Mouse (Mus musculus) liver, adult 2 months (tissue): Measurements from ENCODE around the gene Acpp. TPM values are rescaled to one million over a fixed set of nuclear protein-coding genes. Genes with fewer than 3 reads are reported as not detected.

ENCODE experiments used
- DNase-seq: peaks from one replicate; pipeline ENCODE4 v3.0.0-alpha.2; 2011; ENCODE audit warnings: low read depth, low spot score; ENCODE audit errors: extremely low read depth
- H3K27ac ChIP-seq: fragments of 200-500 bp; replicated peaks from 2 replicates; pipeline ENCODE4 v1.5.1; 2012; ENCODE audit warnings: low read depth, mild to moderate bottlenecking, control low read depth, inconsistent platforms, low read length; ENCODE audit not compliant: insufficient read depth
- H3K27me3 ChIP-seq: fragments of 200-500 bp; 2 replicates; pipeline ENCODE4 v1.6.1; 2012; ENCODE audit warnings: mild to moderate bottlenecking, moderate library complexity, low read length, inconsistent platforms; ENCODE audit not compliant: control insufficient read depth, insufficient read depth
- H3K36me3 ChIP-seq: fragments of 200-500 bp; 2 replicates; pipeline ENCODE4 v1.6.1; 2012; ENCODE audit warnings: low read length, inconsistent platforms; ENCODE audit not compliant: control insufficient read depth, insufficient read depth
- H3K4me1 ChIP-seq: fragments of 200-500 bp; 2 replicates; pipeline ENCODE4 v1.6.1; 2011; ENCODE audit warnings: low read length; ENCODE audit not compliant: control insufficient read depth, insufficient read depth
- H3K4me3 ChIP-seq: fragments of 200-500 bp; 2 replicates; pipeline ENCODE4 v1.5.1; 2011; ENCODE audit warnings: low read depth, mild to moderate bottlenecking, control low read depth, low read length, moderate library complexity; ENCODE audit not compliant: insufficient read depth
- H3K79me2 ChIP-seq: fragments of 200-500 bp; 2 replicates; pipeline ENCODE4 v1.6.1; 2012; ENCODE audit warnings: inconsistent platforms, mild to moderate bottlenecking, low read length, moderate library complexity; ENCODE audit not compliant: control insufficient read depth, insufficient read depth
- H3K9ac ChIP-seq: fragments of 200-500 bp; 2 replicates; pipeline ENCODE4 v1.6.1; 2012; ENCODE audit warnings: low read depth, mild to moderate bottlenecking, control low read depth, inconsistent platforms, low read length
- CTCF ChIP-seq: fragments of 200-500 bp; IDR thresholded peaks from 2 replicates; pipeline ENCODE4 v1.5.1; 2011; ENCODE audit warnings: low read depth, low read length, control low read depth
- POLR2A ChIP-seq: fragments of 200-500 bp; IDR thresholded peaks from 2 replicates; pipeline ENCODE4 v1.6.1; 2011; ENCODE audit warnings: low read length, control low read depth; ENCODE audit not compliant: insufficient read depth; ENCODE audit errors: extremely low read depth
- WGBS: fragments of 180-500 bp; shearing (Covaris S2); methylation state at CpG from one replicate; pipeline ENCODE4 v1.1.7; 2018; 5-methylcytosine and 5-hydroxymethylcytosine counted together
- polyA plus RNA-seq: library from polyadenylated mRNA; depleted of rRNA; stranded (reverse); fragments of >200 nt; gene quantifications from 2 replicates; pipeline ENCODE4 v1.2.3, GENCODE M21; 2012
- total RNA-seq: library from RNA; depleted of rRNA; stranded (reverse); fragments of >200 nt; gene quantifications from 2 replicates; pipeline ENCODE4 v1.2.3, GENCODE M21; 2014

The Acpp gene
- total and polyA plus RNA-seq, 2 experiments: 3.0 to 4.5 TPM

GRCm38 (mm10) chr9:104297041-104297440, 40.5 kb downstream of the Acpp start:
- 62% methylated on average over 3 of the region's 3 CpGs for WGBS
- Histone ChIP-seq H3K4me3 (no peak overlapping the region), H3K4me1 (no peaks in the 10 kb centered on the region), H3K9ac (no peak overlapping the region), H3K79me2 (no peaks in the 10 kb centered on the region), H3K27me3 (no peaks in the 10 kb centered on the region), H3K36me3 (no peaks in the 10 kb centered on the region), H3K27ac (no peak overlapping the region)
- TF ChIP-seq POLR2A (no peak), CTCF (no peak)
- no peak for DNase-seq

DNA sequence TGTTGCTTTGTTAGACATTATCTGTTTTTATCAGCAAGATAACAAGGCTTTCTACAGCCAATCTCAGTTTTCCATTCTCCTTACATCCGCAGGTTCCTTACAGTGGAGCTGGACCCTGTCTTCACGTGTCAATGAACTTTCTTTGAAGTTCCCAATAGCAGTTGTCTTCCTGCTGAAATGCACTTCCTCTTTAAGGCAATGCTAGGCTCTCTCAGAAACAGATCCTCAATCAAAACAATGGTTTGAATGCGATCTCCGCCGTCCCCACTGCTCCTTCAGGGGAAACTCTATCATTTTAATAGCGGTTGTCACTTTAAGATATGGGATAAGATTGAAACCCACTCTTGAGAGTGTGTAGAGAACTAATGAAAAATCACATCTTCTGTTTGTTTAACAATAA, 52.6 kb downstream of the Acpp start:
- no peak overlapping the region for H3K4me3 ChIP-seq
- no peak for TF ChIP-seq CTCF
- TF ChIP-seq POLR2A: no peak

DNA sequence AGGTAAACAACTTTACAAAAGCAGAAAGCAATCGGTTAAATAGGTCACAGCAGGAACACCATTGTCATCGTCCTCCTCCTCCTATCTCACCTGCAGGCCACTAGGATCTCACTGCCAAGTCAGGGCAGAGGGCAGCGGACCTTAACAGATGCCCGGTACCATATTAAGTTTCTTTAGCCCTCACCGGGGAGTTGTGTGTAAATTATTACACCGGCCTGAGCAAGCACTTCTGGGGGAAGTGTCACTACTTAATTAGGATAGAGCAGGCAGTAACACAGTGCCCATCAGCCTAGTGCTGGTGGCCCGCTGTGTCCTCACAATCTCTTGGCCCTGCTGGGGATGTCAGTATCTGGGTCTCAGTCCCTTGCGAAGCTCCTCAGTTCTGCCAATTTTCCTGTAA, 55.0 kb downstream of the Acpp start:
- Histone ChIP-seq H3K36me3 (no peaks in the 10 kb centered on the region), H3K27me3 (0 out of 2 replicates have a peak, but pooled peaks cover 2% of the 10 kb centered on the region), H3K4me1 (no peaks in the 10 kb centered on the region), H3K27ac (no peak overlapping the region), H3K9ac (no peak overlapping the region), H3K4me3 (no peak overlapping the region), H3K79me2 (no peaks in the 10 kb centered on the region)
- no peak for DNase-seq
- TF ChIP-seq CTCF (no peak), POLR2A (no peak)
- 41% methylated on average over 8 of the region's 8 CpGs for WGBS

More for the DNA sequence above, 52.6 kb downstream of the Acpp start:
- DNase-seq: no peak
- H3K79me2 ChIP-seq: no peaks in the 10 kb centered on the region
- 65% methylated on average over 6 of the region's 6 CpGs for WGBS
- H3K36me3 ChIP-seq: no peaks in the 10 kb centered on the region
- no peak overlapping the region for H3K9ac ChIP-seq
- no peaks in the 10 kb centered on the region for H3K4me1 ChIP-seq
- H3K27me3 ChIP-seq: 0 out of 2 replicates have a peak, but pooled peaks cover 2% of the 10 kb centered on the region
- no peak overlapping the region for H3K27ac ChIP-seq

DNA sequence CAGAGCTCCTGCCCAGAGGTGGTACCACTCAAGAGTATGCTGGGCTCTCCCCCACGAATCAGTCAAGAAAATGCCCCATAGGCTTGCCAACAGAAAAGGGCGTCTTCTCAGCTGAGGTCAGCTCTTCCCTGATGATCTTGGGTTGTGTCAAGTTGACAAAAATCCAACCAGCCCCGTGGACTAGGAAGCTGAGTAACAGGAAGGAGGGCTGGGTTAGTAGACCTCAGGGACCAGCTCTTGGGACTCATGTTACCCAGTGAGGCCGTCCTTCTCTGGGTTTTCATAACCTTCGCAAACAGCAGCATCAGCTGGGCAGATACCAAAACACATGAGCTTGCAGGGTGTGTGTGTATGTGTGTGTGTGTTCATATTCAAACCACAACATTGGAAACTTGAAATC, 55.8 kb downstream of the Acpp start:
- H3K27me3 ChIP-seq: 0 out of 2 replicates have a peak, but pooled peaks cover 2% of the 10 kb centered on the region
- no peak for TF ChIP-seq POLR2A
- no peak for TF ChIP-seq CTCF
- no peaks in the 10 kb centered on the region for H3K79me2 ChIP-seq
- no peak for DNase-seq
- no peak overlapping the region for H3K4me3 ChIP-seq
- WGBS: 75% methylated on average over 5 of the region's 5 CpGs
- H3K9ac ChIP-seq: no peak overlapping the region
- H3K4me1 ChIP-seq: no peaks in the 10 kb centered on the region
- H3K36me3 ChIP-seq: no peaks in the 10 kb centered on the region
- no peak overlapping the region for H3K27ac ChIP-seq

- Histone ChIP-seq H3K9ac (no peak overlapping the region), H3K4me3 (no peak overlapping the region), H3K79me2 (no peaks in the 10 kb centered on the region), H3K36me3 (no peaks in the 10 kb centered on the region), H3K27me3 (0 out of 2 replicates have a peak, but pooled peaks cover 2% of the 10 kb centered on the region), H3K27ac (no peak overlapping the region), H3K4me1 (no peaks in the 10 kb centered on the region)
- 60% methylated on average over 8 of the region's 8 CpGs for WGBS
- peak; percentile 18 for DNase-seq
- no peak for TF ChIP-seq POLR2A
- no peak for TF ChIP-seq CTCF
These were observed 56.6 kb downstream of the Acpp start for GRCm38 (mm10) chr9:104280725-104281495.

DNA sequence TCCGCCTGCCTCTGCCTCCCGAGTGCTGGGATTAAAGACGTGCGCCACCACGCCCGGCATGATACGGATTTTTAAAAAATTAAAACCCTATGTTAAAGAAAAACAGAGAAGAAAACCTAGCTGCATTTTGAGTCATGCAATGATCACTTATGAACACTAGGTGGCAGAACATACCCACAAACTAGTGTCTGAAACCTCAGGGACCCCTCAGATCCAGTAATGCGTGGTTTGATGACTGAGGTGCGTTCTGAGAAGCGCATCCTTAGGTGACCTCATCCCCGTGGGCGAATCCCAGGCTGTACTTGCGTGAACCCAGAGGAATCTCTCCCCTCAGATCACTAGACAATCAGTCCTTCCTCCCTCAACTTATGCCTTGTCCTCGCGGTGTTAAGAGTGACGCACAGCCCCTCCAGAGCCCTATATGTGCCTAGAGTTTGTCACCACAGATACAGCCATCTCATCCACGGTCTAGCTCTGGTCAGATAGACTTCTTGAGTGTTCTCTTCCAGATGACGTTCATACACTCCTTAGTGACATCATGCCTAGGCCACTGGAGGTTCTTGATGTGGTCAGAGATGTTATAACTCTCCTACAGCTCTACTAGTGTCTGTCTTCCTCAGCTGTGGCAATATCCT, 59.9 kb downstream of the Acpp start:
- no peaks in the 10 kb centered on the region for H3K27me3 ChIP-seq
- H3K79me2 ChIP-seq: no peaks in the 10 kb centered on the region
- no peak for DNase-seq
- no peak overlapping the region for H3K9ac ChIP-seq
- H3K4me1 ChIP-seq: no peaks in the 10 kb centered on the region
- no peaks in the 10 kb centered on the region for H3K36me3 ChIP-seq
- TF ChIP-seq POLR2A: no peak
- peak; percentile 47 for TF ChIP-seq CTCF
- H3K27ac ChIP-seq: no peak overlapping the region
- H3K4me3 ChIP-seq: no peak overlapping the region
- WGBS: 17% methylated on average over 18 of the region's 18 CpGs
